Mouse (Mus musculus): ENCODE results near the gene Vmn2r21.
"Not testable (repeated sequence)": the region's sequence is repeated elsewhere in the genome, so short reads cannot be mapped to it uniquely, and the experiment has no call there.

Vmn2r21 gene

DNA sequence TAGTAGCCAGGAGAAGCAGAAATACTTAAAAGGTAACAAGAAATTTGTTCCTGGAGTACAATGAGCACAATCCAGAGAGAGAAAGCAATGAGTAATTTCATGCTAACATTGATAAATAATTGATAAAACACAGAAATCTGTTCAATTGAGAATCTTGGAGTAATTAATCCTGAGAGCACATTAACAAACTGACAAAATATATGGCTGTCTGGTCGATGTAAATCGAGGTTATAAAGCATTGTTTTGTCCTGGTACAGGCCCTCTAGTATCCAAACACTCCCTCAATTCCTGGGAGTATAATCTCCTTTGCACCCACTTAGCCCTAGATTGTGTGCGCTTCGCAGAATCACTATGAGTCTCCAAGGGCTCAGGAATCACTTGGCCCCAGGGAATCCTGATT, at the start of gene Vmn2r21:
Gene Vmn2r21, minus strand, starts transcription at position 101 of the 400 bp plus-strand sequence.
- DNase-seq (ENCODE audit: low read depth), result not testable (repeated sequence)

DNA sequence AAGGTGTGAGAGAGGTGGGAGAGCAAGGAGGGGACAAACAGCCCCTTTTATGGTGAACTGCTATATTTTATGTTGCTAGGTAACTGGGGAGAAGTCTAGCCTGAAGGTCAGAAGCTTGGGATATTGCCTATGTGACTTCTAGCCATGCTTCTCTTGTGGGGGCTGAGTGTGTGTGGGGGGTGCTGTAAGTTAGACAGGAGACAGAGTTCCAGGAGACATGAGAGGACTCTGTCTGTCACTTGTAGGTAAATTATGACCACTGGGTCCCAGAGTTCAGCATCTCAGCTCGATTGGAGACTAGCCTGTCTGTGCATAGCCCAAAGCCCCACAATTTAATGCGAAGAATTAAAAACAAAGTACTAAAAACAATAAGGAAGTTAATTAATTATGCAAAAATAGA, 41.5 kb upstream of the Vmn2r21 start:
- DNase-seq (ENCODE audit: low read depth), result not testable (repeated sequence)

DNA sequence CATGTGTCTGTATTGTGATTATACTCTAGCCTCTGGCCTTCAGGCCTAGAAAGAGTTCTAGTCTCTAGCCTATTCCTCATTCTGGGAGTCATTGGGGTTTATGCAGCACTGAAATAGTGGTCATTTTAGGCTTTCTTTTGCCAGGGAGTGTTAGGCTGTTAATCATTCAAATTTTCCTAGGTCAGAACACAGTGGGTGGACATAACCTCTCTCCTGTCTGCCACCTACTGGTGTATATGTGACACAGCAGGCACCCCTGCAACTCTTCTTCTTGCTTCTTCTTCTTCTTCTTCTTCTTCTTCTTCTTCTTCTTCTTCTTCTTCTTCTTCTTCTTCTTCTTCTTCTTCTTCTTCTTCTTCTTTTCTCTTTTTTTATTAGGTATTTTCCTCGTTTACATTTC, 6.5 kb upstream of the Vmn2r21 start:
- not testable (repeated sequence) for DNase-seq (ENCODE audit: low read depth)

DNA sequence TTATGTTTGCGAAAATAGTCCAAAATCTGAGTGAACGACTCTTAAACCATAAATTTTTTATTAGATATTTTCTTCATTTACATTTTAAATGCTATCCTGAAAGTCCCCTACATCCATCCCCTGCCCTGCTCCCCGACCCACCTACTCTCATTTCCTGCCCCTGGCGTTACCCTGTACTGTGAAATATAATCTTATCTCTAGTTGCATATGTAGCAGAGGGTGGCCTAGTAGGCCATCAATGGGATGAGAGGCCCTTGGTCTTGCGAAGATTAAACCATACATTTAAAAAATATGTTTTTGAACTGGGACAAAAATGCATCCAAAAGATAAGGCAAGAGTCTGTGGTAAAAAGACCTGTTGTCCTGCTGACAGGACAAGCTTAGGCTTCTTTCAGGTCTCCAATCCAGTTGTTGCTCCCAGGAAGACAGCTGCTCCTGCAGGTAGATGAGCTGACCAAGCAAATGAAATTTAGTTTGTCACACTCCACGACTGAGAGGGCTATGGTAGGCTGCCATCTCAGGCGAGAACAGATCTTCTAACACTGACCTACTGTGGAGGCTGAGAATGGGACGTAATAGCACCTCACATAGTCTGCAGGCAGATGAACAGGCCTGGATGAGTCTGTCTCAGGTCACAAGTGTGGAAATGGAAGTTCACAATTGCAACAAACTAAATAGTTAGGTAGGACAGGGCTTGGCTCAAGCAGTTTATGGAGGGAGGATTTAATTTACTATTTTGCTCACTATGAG, 10.8 kb downstream of the Vmn2r21 start:
- DNase-seq (ENCODE audit: low read depth), result not testable (repeated sequence)

DNA sequence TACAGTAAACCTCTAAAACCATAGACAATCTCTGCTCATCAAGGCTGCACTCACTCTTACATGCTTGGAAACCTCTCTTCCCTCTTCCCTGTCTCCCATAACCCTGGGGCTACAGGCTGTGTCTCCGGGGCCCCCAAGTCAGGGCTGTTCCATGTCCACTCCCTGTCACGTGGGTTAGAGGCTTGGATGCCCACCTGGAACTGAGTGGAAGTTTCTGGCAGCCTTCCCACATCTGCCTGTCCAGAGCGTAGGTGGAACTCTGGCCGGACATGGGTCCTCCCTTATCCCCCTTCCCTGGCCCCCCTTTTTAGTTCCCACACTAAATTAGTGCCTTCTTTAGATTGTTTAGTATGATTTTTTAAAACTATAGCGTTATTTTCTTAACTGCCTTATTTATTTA, 60.2 kb downstream of the Vmn2r21 start:
- DNase-seq (ENCODE audit: low read depth), result not testable (repeated sequence)

DNA sequence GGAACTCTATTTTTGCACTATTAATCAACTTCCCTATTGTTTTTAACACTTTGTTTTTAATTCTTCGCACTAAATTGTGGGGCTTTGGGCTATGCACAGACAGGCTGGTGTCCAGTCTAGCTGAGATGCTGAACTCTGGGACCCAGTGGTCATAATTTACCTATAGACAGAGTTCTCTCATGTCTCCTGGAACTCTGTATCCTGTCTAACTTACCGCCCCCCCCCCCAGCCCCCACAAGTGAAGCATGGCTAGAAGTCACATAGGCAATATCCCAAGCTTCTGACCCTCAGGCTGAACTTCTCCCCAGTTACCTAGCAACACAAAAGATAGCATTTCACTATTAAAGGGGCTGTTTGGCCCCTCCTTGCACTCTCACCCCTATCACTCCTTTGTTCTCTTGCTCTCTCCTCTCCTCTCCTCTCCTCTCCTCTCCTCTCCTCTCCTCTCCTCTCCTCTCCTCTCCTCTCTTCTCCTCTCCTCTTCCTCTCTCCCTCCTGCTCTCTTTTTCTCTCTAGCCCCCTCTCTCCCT, 60.7 kb downstream of the Vmn2r21 start:
- not testable (repeated sequence) for DNase-seq (ENCODE audit: low read depth)

DNA sequence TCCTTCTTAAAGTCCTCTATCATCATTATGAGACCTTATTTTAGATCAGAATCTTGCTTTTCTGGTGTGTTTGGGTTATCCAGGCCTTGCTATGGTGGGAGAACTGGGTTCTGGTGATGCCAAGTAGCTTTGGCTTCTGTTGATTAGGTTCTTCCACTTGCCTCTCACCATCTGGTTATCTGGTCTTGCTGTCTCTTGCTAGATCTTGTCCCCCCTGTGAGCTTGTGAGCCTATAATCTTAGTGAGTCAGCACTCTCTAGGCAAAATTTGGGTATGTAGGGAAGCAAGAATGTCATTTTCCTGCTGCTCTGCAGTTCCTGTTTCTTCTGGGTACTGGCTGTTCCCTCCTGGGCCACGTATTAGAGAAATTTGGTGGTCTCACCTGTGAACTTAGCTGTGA, 64.6 kb downstream of the Vmn2r21 start:
- DNase-seq (ENCODE audit: low read depth), result not testable (repeated sequence)
